Mouse (Mus musculus) midbrain, embryonic 16.5 days (tissue): ENCODE results near the gene Agpat1. TPM values are rescaled to one million over a fixed set of nuclear protein-coding genes. Genes with fewer than 3 reads are reported as not detected.

Experiments used
- ATAC-seq: fragments of 200-750 bp; cut with Nextera tagmentation; 2 replicates; pipeline ENCODE4 v1.8.0; 2017; ENCODE audit warnings: moderate TSS enrichment
- H3K27ac ChIP-seq: fragments of 300-500 bp; sonication (generic); 2 replicates; pipeline ENCODE4 v1.5.1; 2014; ENCODE audit warnings: mild to moderate bottlenecking, low read length, mixed read lengths
- H3K27me3 ChIP-seq: fragments of 300-500 bp; sonication (generic); 2 replicates; pipeline ENCODE4 v1.6.1; 2014; ENCODE audit warnings: low read depth, low read length, mixed read lengths; ENCODE audit not compliant: control insufficient read depth, insufficient read depth
- H3K36me3 ChIP-seq: fragments of 300-500 bp; sonication (generic); 2 replicates; pipeline ENCODE4 v1.6.1; 2014; ENCODE audit warnings: mild to moderate bottlenecking, low read length, moderate library complexity, mixed read lengths; ENCODE audit not compliant: control insufficient read depth, insufficient read depth
- H3K4me1 ChIP-seq: fragments of 300-500 bp; sonication (generic); 2 replicates; pipeline ENCODE4 v1.6.1; 2014; ENCODE audit warnings: mild to moderate bottlenecking, low read length, mixed read lengths; ENCODE audit not compliant: control insufficient read depth, insufficient read depth
- H3K4me2 ChIP-seq: fragments of 300-500 bp; sonication (generic); 2 replicates; pipeline ENCODE4 v1.6.1; 2014; ENCODE audit warnings: mild to moderate bottlenecking, low read length, mixed read lengths
- H3K4me3 ChIP-seq: fragments of 300-500 bp; sonication (generic); 2 replicates; pipeline ENCODE4 v1.5.1; 2014; ENCODE audit warnings: low read depth, mild to moderate bottlenecking, low read length, moderate library complexity, mixed read lengths
- H3K9ac ChIP-seq: fragments of 300-500 bp; sonication (generic); 2 replicates; pipeline ENCODE4 v1.6.1; 2014; ENCODE audit warnings: low read depth, low read length, mixed read lengths
- H3K9me3 ChIP-seq: fragments of 300-500 bp; sonication (generic); replicated peaks from 2 replicates; pipeline ENCODE4 v1.6.1; 2014; ENCODE audit warnings: mild to moderate bottlenecking, low read length, mixed read lengths; ENCODE audit not compliant: control insufficient read depth, poor library complexity, severe bottlenecking
- WGBS: fragments of 180-500 bp; shearing (Covaris S2); extraction: QIAGEN DNeasy Blood & Tissue Kit; methylation state at CpG from one replicate; pipeline ENCODE4 v1.1.7; 2014; 5-methylcytosine and 5-hydroxymethylcytosine counted together
- polyA plus RNA-seq: library from polyadenylated mRNA; unstranded; fragments of >200 nt; fragmentation: Nextera tagmentation; extraction: Ambion mirVana; gene quantifications from 2 replicates; pipeline ENCODE4 v1.2.1, GENCODE M21; 2015

Agpat1 gene
- polyA plus RNA-seq, 1 experiment from 2014 or later = 118 TPM

GRCm38 (mm10) chr17:34578070-34578469 is 26.0 kb upstream of the Agpat1 start:
- ATAC-seq = no peak
- no peak overlapping the region for H3K4me2 ChIP-seq
- WGBS = 87% methylated on average over 3 of the region's 3 CpGs

GRCm38 (mm10) chr17:34582528-34582927 is 21.5 kb upstream of the Agpat1 start:
- ATAC-seq = no peak
- 89% methylated on average over 12 of the region's 12 CpGs for WGBS

More at GRCm38 (mm10) chr17:34578070-34578469, 26.0 kb upstream of the Agpat1 start:
- H3K36me3 ChIP-seq = no peaks in the 10 kb centered on the region
- H3K27ac ChIP-seq = no peak overlapping the region
- no peaks in the 10 kb centered on the region for H3K27me3 ChIP-seq
- no peaks in the 10 kb centered on the region for H3K4me1 ChIP-seq
- H3K9ac ChIP-seq = no peak overlapping the region
- no peaks in the 10 kb centered on the region for H3K9me3 ChIP-seq
- no peak overlapping the region for H3K4me3 ChIP-seq

GRCm38 (mm10) chr17:34583397-34583796 is 20.7 kb upstream of the Agpat1 start:
- Histone ChIP-seq H3K27ac (no peak overlapping the region), H3K4me3 (no peak overlapping the region), H3K9me3 (no peaks in the 10 kb centered on the region), H3K9ac (no peak overlapping the region), H3K4me1 (peaks cover 14% of the 10 kb centered on the region), H3K27me3 (no peaks in the 10 kb centered on the region), H3K4me2 (no peak overlapping the region), H3K36me3 (no peaks in the 10 kb centered on the region)
- 72% methylated on average over 7 of the region's 7 CpGs for WGBS
- no peak for ATAC-seq

More at GRCm38 (mm10) chr17:34582528-34582927, 21.5 kb upstream of the Agpat1 start:
- Histone ChIP-seq H3K9me3 (no peaks in the 10 kb centered on the region), H3K27me3 (no peaks in the 10 kb centered on the region), H3K4me3 (no peak overlapping the region), H3K36me3 (no peaks in the 10 kb centered on the region), H3K27ac (no peak overlapping the region), H3K4me2 (no peak overlapping the region), H3K9ac (no peak overlapping the region), H3K4me1 (peaks cover 8% of the 10 kb centered on the region)

- Histone ChIP-seq H3K4me1 (peaks cover 15% of the 10 kb centered on the region), H3K4me3 (no peak overlapping the region), H3K27me3 (no peaks in the 10 kb centered on the region), H3K36me3 (no peaks in the 10 kb centered on the region), H3K9me3 (no peaks in the 10 kb centered on the region), H3K9ac (no peak overlapping the region), H3K4me2 (no peak overlapping the region), H3K27ac (no peak overlapping the region)
- WGBS = 83% methylated on average over 8 of the region's 8 CpGs
- ATAC-seq = no peak
These were observed 20.2 kb upstream of the Agpat1 start for GRCm38 (mm10) chr17:34583819-34584218.

GRCm38 (mm10) chr17:34585121-34585520 is 18.9 kb upstream of the Agpat1 start:
- Histone ChIP-seq H3K4me2 (no peak overlapping the region), H3K27ac (peak overlapping the region; percentile 100), H3K9ac (no peak overlapping the region), H3K36me3 (no peaks in the 10 kb centered on the region), H3K9me3 (no peaks in the 10 kb centered on the region), H3K4me1 (peaks cover 19% of the 10 kb centered on the region), H3K4me3 (no peak overlapping the region), H3K27me3 (no peaks in the 10 kb centered on the region)
- WGBS = 91% methylated on average over 8 of the region's 8 CpGs
- no peak for ATAC-seq

GRCm38 (mm10) chr17:34585877-34586771 is 17.9 kb upstream of the Agpat1 start:
- Histone ChIP-seq H3K9me3 (no peaks in the 10 kb centered on the region), H3K4me3 (peak overlapping the region; percentile 71), H3K27me3 (no peaks in the 10 kb centered on the region), H3K27ac (peak overlapping the region; percentile 100), H3K9ac (peak overlapping the region; percentile 90), H3K4me2 (peak overlapping the region; percentile 85), H3K4me1 (peaks cover 26% of the 10 kb centered on the region), H3K36me3 (no peaks in the 10 kb centered on the region)
- peak; percentile 22 for ATAC-seq
- 14% methylated on average over 32 of the region's 32 CpGs for WGBS

- ATAC-seq = peak; percentile 77
- Histone ChIP-seq H3K9ac (peak overlapping the region; percentile 90), H3K4me2 (peak overlapping the region; percentile 85), H3K4me3 (peak overlapping the region; percentile 71), H3K27ac (peak overlapping the region; percentile 100), H3K36me3 (no peaks in the 10 kb centered on the region), H3K27me3 (no peaks in the 10 kb centered on the region), H3K9me3 (no peaks in the 10 kb centered on the region), H3K4me1 (peaks cover 32% of the 10 kb centered on the region)
- WGBS = under 1% methylated on average over 38 of the region's 38 CpGs
These were observed 17.2 kb upstream of the Agpat1 start for GRCm38 (mm10) chr17:34586796-34587422.

- no peaks in the 10 kb centered on the region for H3K9me3 ChIP-seq
- H3K4me3 ChIP-seq = peak overlapping the region; percentile 71
- H3K27ac ChIP-seq = peak overlapping the region; percentile 100
- peaks cover 32% of the 10 kb centered on the region for H3K4me1 ChIP-seq
- no peaks in the 10 kb centered on the region for H3K27me3 ChIP-seq
- ATAC-seq = peak; percentile 82
- peak overlapping the region; percentile 85 for H3K4me2 ChIP-seq
- peak overlapping the region; percentile 90 for H3K9ac ChIP-seq
- no peaks in the 10 kb centered on the region for H3K36me3 ChIP-seq
- WGBS = under 1% methylated on average over 49 of the region's 50 CpGs
These were observed 16.6 kb upstream of the Agpat1 start for GRCm38 (mm10) chr17:34587423-34587811.

GRCm38 (mm10) chr17:34587814-34588213 is 16.2 kb upstream of the Agpat1 start:
- WGBS = 3% methylated on average over 19 of the region's 19 CpGs

More at GRCm38 (mm10) chr17:34587814-34588213, 16.2 kb upstream of the Agpat1 start:
- H3K4me3 ChIP-seq = peak overlapping the region; percentile 71
- H3K9ac ChIP-seq = peak overlapping the region; percentile 90
- H3K27me3 ChIP-seq = no peaks in the 10 kb centered on the region
- no peak for ATAC-seq
- H3K36me3 ChIP-seq = no peaks in the 10 kb centered on the region
- H3K9me3 ChIP-seq = no peaks in the 10 kb centered on the region
- H3K27ac ChIP-seq = peak overlapping the region; percentile 100
- peaks cover 32% of the 10 kb centered on the region for H3K4me1 ChIP-seq
- peak overlapping the region; percentile 85 for H3K4me2 ChIP-seq
